Mouse (Mus musculus) layer of hippocampus, adult 11-12 months (tissue): ENCODE measurements around the gene Mrs2.

ENCODE experiments used
- DNase-seq: peaks from one replicate; pipeline ENCODE4 v3.0.0; 2022; ENCODE audit warnings: low spot score

Mrs2 gene

GRCm38 (mm10) chr13:25019793-25020539, at the start of gene Mrs2:
Mrs2 (minus strand) TSS chr13:25020379.
- peak; percentile 87 for DNase-seq

DNA sequence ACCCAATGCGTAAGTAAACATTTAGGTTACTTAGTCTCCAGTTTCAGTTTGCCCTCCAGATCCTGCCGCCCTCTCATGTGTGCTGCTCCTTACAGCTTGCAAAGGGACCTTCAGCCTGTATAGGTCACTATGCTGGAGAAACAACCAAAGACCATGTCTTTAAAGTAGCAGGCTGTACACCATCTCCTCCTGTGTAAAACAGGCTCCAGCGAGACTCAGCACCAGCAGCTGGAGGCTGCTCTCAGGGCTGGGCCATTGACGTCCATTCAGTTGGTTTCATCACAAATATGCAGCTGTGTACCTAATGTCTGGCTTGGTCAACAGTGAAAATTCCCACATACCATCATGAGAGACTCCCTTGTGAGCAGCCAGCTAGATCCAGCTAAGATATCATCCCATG, 49.6 kb upstream of the Mrs2 start:
- DNase-seq: no peak

- DNase-seq: no peak
These were observed 47.0 kb upstream of the Mrs2 start for GRCm38 (mm10) chr13:25067183-25067582.

DNA sequence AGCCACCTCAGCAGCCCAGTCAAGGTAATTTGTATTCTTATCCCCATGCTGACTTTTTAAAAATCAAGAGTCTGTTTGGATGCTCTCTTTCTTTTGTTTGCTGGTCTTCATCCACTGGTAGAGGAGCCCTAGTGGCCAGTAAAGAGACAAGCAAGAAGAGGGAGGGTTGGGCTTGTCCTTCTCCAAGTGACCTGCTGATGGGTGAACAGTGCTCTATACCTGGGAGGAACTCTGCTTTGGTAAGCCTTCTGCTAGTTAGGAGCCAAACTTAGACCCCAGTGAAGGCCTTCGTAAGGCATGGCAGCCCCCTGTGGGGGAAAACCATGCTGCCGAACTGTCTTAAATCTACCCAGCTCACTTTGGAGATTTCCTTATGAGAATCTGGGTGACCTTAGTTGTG, 46.5 kb upstream of the Mrs2 start:
- no peak for DNase-seq

GRCm38 (mm10) chr13:25055873-25056667, 35.9 kb upstream of the Mrs2 start, which contains the start of gene Dcdc2a:
Dcdc2a (plus strand) TSS chr13:25056004.
- no peak for DNase-seq

DNA sequence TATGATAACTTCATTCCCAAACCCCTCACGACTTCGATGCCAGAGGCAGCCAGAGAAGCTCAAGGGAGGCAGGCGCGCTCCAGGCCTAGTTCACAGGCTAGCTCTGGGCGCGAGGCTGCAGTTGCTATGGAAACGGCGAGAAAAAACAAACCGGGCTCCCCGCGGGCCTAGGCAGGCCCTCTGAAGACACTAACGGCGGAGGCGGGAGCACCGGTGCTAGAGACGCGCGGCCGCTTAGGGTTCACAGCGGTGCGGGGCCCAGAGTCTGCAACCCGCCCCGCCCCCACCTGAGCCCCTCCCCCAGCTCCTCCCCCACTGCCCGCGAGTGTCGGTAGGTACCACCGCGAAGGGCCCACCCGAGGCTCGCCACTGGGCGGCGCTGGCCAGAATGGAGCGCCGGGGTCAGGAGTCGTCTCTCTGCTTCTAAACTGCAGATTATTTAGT, 35.0 kb upstream of the Mrs2 start:
- DNase-seq: peak; percentile 72

- no peak for DNase-seq
These were observed 32.5 kb upstream of the Mrs2 start for GRCm38 (mm10) chr13:25052671-25053070.

DNA sequence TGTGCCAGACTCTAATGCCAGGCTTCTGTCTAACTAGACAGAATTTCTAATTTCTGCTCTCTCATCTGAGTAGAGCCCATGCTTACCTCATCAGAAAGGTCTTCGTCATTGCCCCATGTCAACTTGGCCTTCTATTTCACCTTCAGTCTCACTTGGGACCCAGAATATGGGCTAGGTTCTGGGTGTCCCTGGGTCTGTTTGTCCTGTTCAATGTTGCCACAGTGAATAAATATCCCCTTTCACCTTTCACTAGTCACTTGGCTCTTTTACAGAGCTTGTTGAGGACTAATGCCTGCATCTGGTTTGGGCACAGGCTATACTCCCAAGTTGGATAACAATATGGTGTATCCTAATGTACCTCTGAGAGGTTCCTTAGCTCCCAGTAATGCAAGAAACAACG, 19.3 kb upstream of the Mrs2 start:
- DNase-seq: no peak

DNA sequence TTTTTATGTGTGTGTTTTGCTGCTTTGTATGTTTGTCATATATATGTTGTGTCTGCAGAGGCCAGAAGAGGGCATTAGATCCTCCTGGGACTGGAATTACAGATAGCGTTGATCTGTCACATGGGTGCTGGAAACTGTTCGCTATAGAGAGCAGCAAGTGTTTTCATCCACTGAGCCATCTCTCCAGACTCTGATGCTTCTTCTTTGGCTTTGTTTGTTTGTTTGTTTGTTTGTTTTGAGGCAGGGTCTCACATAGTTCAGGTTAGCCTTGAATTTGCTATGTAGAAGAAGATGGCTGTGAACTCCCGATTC, 6.9 kb upstream of the Mrs2 start:
- DNase-seq: no peak

- no peak for DNase-seq
These were observed 6.4 kb upstream of the Mrs2 start for GRCm38 (mm10) chr13:25026409-25027113.

- peak; percentile 44 for DNase-seq
These were observed 4.5 kb upstream of the Mrs2 start for GRCm38 (mm10) chr13:25024655-25025054.

- DNase-seq: no peak
These were observed 3.0 kb upstream of the Mrs2 start for GRCm38 (mm10) chr13:25023129-25023528.

DNA sequence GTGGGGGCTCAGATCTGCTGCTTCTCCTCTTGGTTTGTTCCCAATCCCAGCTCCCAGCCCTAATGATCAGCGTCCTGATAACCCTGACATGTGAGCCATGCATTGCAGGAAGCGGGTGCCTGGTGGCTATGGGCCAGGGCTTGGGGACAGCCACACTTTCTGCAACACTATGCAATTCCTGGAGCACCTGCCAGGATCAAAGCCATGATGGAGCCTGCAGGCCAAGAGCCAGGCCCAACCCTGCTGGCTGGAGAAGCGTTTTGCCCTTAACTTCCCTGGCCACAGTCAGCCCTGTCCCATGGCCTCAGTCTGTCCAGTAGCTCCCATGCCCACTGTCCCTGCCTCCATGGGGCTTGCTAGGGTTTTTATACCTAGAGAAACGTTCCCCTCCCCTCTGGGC, 2.2 kb upstream of the Mrs2 start:
- peak; percentile 1 for DNase-seq

- DNase-seq: no peak
These were observed 337 bp upstream of the Mrs2 start for GRCm38 (mm10) chr13:25020540-25020892.

- DNase-seq: peak; percentile 2
These were observed 1.9 kb downstream of the Mrs2 start for GRCm38 (mm10) chr13:25018316-25018715.

GRCm38 (mm10) chr13:25007115-25007514, 13.1 kb downstream of the Mrs2 start:
- peak; percentile 69 for DNase-seq

DNA sequence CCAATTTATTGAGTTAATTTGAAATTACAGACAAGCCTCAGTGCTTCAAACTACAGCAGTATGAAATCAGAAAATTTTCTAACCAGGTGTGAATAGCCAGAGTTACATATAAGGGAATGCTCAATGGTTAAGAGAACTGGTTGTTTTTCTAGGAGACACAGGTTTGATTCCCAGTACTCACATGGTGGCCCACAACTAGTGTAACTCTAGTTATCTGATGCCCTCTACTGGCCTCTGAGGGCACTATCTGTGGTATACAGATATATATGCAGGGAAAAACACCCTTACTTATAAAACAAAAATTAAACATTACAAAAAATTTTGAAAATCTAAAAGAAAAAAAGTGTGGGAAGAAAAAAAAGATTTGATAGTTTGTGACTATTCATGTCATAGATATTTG, 17.2 kb downstream of the Mrs2 start:
- DNase-seq: no peak

DNA sequence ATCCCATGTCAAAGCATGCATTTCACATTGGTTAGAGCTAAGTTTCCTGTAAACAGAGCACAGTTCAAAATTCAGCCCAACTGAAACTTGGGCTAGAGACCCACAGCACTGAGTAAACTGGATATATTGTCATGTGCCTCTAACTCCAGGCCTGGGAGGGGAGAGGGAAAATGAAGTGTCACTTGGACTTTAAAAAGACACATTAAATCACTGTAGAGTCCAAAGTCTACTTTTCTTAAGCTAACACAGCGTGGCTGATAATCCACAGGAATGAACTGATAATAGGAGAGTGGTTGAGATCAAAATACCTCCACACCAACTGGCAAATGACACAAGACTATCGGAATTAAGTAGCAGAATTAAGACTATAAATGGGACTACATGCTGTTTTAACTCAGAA, 20.6 kb downstream of the Mrs2 start:
- no peak for DNase-seq

DNA sequence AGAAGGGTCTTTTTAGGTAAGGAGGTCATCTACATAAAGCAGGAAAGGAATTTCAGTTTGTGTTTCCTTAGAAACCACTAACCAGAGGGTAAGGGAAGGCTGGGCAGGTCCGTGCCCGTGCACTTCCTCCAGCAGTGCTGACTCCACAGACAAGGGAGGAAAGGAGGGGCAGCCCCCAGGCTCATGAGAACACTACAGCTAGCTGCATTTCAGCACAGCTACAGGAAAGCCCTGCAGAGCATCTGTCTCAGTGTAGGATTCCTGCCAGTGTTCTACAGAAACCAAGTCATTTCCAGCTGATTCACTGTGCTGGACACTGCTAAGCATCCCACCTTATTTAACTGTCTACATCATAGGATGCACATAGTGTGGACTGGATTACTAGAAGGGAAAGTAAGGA, 27.0 kb downstream of the Mrs2 start:
- no peak for DNase-seq

- no peak for DNase-seq
These were observed 31.2 kb downstream of the Mrs2 start for GRCm38 (mm10) chr13:24989006-24989405.

- peak; percentile 67 for DNase-seq
These were observed 31.8 kb downstream of the Mrs2 start for GRCm38 (mm10) chr13:24988391-24988790.

DNA sequence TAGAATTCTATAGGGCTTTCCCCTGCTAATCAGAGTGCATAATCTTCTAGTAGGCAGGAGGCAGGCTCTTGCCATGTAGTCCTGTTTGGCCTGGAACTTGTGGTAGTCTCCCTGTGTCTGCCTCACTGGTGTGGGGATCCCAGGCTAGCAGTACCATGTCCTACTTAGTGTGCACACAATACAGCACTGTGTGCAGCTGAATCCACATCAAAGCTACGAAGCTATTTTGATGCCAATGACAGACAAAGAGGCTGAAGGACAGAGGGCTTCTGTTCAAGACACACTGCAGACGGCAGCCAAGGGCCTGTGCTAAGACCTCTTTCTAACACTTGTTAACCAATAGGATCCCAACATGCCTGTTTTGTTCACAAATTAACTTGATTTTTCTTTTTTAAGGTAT, 34.7 kb downstream of the Mrs2 start:
- peak; percentile 63 for DNase-seq

DNA sequence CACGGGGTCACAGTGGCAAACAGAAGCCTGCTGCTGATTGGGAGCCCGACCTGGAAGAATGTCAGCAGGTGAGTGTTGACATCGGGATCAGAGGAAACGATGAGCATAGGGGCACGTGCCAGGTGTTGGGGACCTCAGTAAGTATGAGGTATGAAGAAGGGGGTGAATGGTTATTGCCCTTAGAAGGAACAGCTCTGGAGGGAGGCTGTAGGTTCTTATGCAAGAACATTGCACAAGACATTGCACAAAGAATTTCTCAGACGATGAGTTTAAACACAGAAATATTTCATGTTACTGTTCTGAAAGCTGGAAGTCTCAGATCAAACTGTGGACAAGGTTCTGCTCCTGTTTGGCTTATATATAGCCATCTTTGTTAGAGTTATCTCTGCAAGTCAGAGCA, 39.1 kb downstream of the Mrs2 start:
- no peak for DNase-seq
